ENCODE assay signal across 9 mouse cellular contexts in genomic region chr7:71092825-71093224, GRCm38 (mm10).
"Had no signal": no experiment of that assay in that cellular context is flagged by ENCODE, and none has a peak within 500 bp of the region (broad histone marks: within the 10 kb centered on the region; RNA-seq: fewer than 3 reads in every experiment).

No protein-coding gene starts in this region.

- H3K9me3 ChIP-seq: limb, embryonic 13.5 days; midbrain, embryonic 13.5 days; neural tube, embryonic 15.5 days had no signal

- H3K4me3 ChIP-seq: limb, embryonic 13.5 days; midbrain, embryonic 13.5 days; neural tube, embryonic 15.5 days had no signal

- H3K4me1 ChIP-seq: limb, embryonic 13.5 days; midbrain, embryonic 13.5 days; neural tube, embryonic 15.5 days had no signal

- ATAC-seq: inflammation-experienced regulatory T-cells, adult 6 months; midbrain, embryonic 13.5 days had no signal

- H3K27me3 ChIP-seq: limb, embryonic 13.5 days; midbrain, embryonic 13.5 days; neural tube, embryonic 15.5 days had no signal

- DNase-seq: left cerebral cortex, postnatal 4 days; right cerebral cortex, adult 18-20 months; spleen, adult 18-20 months; thymus, adult 18-20 months; thymus, postnatal 14 days had no signal

- H3K4me2 ChIP-seq: limb, embryonic 13.5 days; midbrain, embryonic 13.5 days; neural tube, embryonic 15.5 days had no signal

- H3K36me3 ChIP-seq: limb, embryonic 13.5 days; midbrain, embryonic 13.5 days; neural tube, embryonic 15.5 days had no signal

- H3K27ac ChIP-seq: limb, embryonic 13.5 days; midbrain, embryonic 13.5 days; neural tube, embryonic 15.5 days had no signal

- H3K9ac ChIP-seq: limb, embryonic 13.5 days; midbrain, embryonic 13.5 days; neural tube, embryonic 15.5 days had no signal
